In the genomic region with DNA sequence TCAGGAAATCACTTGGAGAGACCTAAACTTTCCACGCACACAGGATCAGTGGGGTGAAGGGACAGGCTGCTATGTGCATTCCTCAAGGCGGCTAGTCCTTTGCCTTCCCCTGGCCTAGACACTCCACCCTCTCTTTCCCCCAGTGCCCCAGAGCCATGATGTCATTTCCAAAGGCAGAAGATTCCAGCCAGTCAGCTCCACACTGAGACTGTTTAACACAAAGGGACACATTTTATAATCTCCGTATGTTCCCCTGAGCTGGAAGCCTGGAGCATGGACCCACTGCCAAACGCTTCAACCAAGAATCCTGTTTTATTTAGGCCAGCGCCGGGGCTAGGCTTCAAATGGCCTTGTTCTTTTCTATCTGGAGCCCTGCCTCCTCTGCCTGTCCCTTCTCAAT, we compare ENCODE assay signal across 11 mouse cellular contexts.
DNase-seq lines count a peak whose midpoint lies in the region; ATAC-seq lines count a peak whose summit lies in the region.
"Had no signal": no experiment of that assay in that cellular context is flagged by ENCODE, and none has a peak within 500 bp of the region (broad histone marks: within the 10 kb centered on the region; RNA-seq: fewer than 3 reads in every experiment).

No protein-coding gene starts in this region.

- H3K4me2 ChIP-seq in forebrain, embryonic 15.5 days (replicated peaks) = no peak overlapping the region
- no peak overlapping the region for H3K4me2 ChIP-seq in forebrain, embryonic 12.5 days
- no peak overlapping the region for H3K4me2 ChIP-seq in midbrain, embryonic 15.5 days
- no peak overlapping the region for H3K4me2 ChIP-seq in heart, embryonic 11.5 days
- H3K4me2 ChIP-seq: liver, embryonic 12.5 days; neural tube, embryonic 12.5 days had no signal

- peaks cover 8% of the 10 kb centered on the region for H3K4me1 ChIP-seq in forebrain, embryonic 15.5 days
- H3K4me1 ChIP-seq in forebrain, embryonic 12.5 days = 0 out of 2 replicates have a peak, but pooled peaks cover 10% of the 10 kb centered on the region
- H3K4me1 ChIP-seq in midbrain, embryonic 15.5 days = peaks cover 7% of the 10 kb centered on the region; the same call in 1 of the 2 replicates
- peaks cover 22% of the 10 kb centered on the region for H3K4me1 ChIP-seq in midbrain, embryonic 10.5 days
- peaks cover 3% of the 10 kb centered on the region for H3K4me1 ChIP-seq in heart, embryonic 11.5 days (ENCODE audit: control insufficient read depth, insufficient read depth, low read length)
- H3K4me1 ChIP-seq: liver, embryonic 12.5 days; neural tube, embryonic 12.5 days had no signal

- WGBS in forebrain, embryonic 15.5 days = 66% methylated on average over 6 of the region's 6 CpGs
- WGBS in forebrain, embryonic 12.5 days = 79% methylated on average over 6 of the region's 6 CpGs
- 69% methylated on average over 6 of the region's 6 CpGs for WGBS in midbrain, embryonic 15.5 days
- WGBS in midbrain, embryonic 10.5 days = 86% methylated on average over 6 of the region's 6 CpGs
- 54% methylated on average over 6 of the region's 6 CpGs for WGBS in heart, embryonic 11.5 days (ENCODE audit: insufficient replicate concordance)

- H3K36me3 ChIP-seq in forebrain, embryonic 15.5 days = no peaks in the 10 kb centered on the region
- peaks cover 13% of the 10 kb centered on the region for H3K36me3 ChIP-seq in forebrain, embryonic 12.5 days (replicated peaks)
- H3K36me3 ChIP-seq in midbrain, embryonic 15.5 days (replicated peaks) = no peaks in the 10 kb centered on the region
- peaks cover 67% of the 10 kb centered on the region for H3K36me3 ChIP-seq in midbrain, embryonic 10.5 days
- no peaks in the 10 kb centered on the region for H3K36me3 ChIP-seq in heart, embryonic 11.5 days (ENCODE audit: control insufficient read depth, insufficient read depth, low read length)
- H3K36me3 ChIP-seq: liver, embryonic 12.5 days had no signal

- H3K9me3 ChIP-seq in forebrain, embryonic 15.5 days = no peaks in the 10 kb centered on the region
- H3K9me3 ChIP-seq in forebrain, embryonic 12.5 days = no peaks in the 10 kb centered on the region
- H3K9me3 ChIP-seq in midbrain, embryonic 15.5 days = no peaks in the 10 kb centered on the region
- no peaks in the 10 kb centered on the region for H3K9me3 ChIP-seq in midbrain, embryonic 10.5 days (replicated peaks)
- H3K9me3 ChIP-seq in heart, embryonic 11.5 days (replicated peaks; ENCODE audit: control insufficient read depth, low read length) = no peaks in the 10 kb centered on the region
- H3K9me3 ChIP-seq: liver, embryonic 12.5 days; neural tube, embryonic 12.5 days had no signal

- peak overlapping the region; percentile 38; the same call in 1 of the 2 replicates for H3K27ac ChIP-seq in forebrain, embryonic 15.5 days (replicated peaks)
- no peak overlapping the region for H3K27ac ChIP-seq in forebrain, embryonic 12.5 days
- H3K27ac ChIP-seq in midbrain, embryonic 15.5 days = 0 out of 2 replicates have a peak overlapping the region, but pooled peaks have one; percentile 6
- no peak overlapping the region for H3K27ac ChIP-seq in midbrain, embryonic 10.5 days (replicated peaks)
- 0 out of 2 replicates have a peak overlapping the region, but pooled peaks have one; percentile 12 for H3K27ac ChIP-seq in heart, embryonic 11.5 days (ENCODE audit: low read depth, low read length)
- H3K27ac ChIP-seq: liver, embryonic 12.5 days; neural tube, embryonic 12.5 days had no signal

- no peak overlapping the region for H3K9ac ChIP-seq in forebrain, embryonic 15.5 days (replicated peaks)
- H3K9ac ChIP-seq in forebrain, embryonic 12.5 days = no peak overlapping the region
- no peak overlapping the region for H3K9ac ChIP-seq in midbrain, embryonic 15.5 days
- no peak overlapping the region for H3K9ac ChIP-seq in heart, embryonic 11.5 days (ENCODE audit: low read depth, low read length)
- H3K9ac ChIP-seq: liver, embryonic 12.5 days; neural tube, embryonic 12.5 days had no signal

- DNase-seq in midbrain, embryonic 10.5 days (ENCODE audit: low spot score) = no peak
- peak; percentile 38 for DNase-seq in skeletal muscle tissue, adult 2 months (ENCODE audit: low read depth, low spot score)
- DNase-seq in kidney, adult 11 months = no peak
- no peak for DNase-seq in spleen, adult 18-20 months
- DNase-seq: kidney, adult 2 months had no signal

- H3K4me3 ChIP-seq in forebrain, embryonic 15.5 days = no peak overlapping the region
- no peak overlapping the region for H3K4me3 ChIP-seq in forebrain, embryonic 12.5 days (replicated peaks)
- H3K4me3 ChIP-seq in midbrain, embryonic 15.5 days = no peak overlapping the region
- no peak overlapping the region for H3K4me3 ChIP-seq in midbrain, embryonic 10.5 days
- H3K4me3 ChIP-seq in heart, embryonic 11.5 days (ENCODE audit: low read depth, low read length) = no peak overlapping the region
- H3K4me3 ChIP-seq: liver, embryonic 12.5 days; neural tube, embryonic 12.5 days had no signal

- H3K27me3 ChIP-seq in forebrain, embryonic 15.5 days = no peaks in the 10 kb centered on the region
- H3K27me3 ChIP-seq in forebrain, embryonic 12.5 days = no peaks in the 10 kb centered on the region
- no peaks in the 10 kb centered on the region for H3K27me3 ChIP-seq in midbrain, embryonic 15.5 days (replicated peaks)
- no peaks in the 10 kb centered on the region for H3K27me3 ChIP-seq in midbrain, embryonic 10.5 days (ENCODE audit: low read depth, poor library complexity, severe bottlenecking)
- no peaks in the 10 kb centered on the region for H3K27me3 ChIP-seq in heart, embryonic 11.5 days (ENCODE audit: control insufficient read depth, insufficient read depth, low read length)
- H3K27me3 ChIP-seq: liver, embryonic 12.5 days; neural tube, embryonic 12.5 days had no signal

- no peak for ATAC-seq in forebrain, embryonic 15.5 days (replicated peaks)
- no peak for ATAC-seq in forebrain, embryonic 12.5 days (ENCODE audit: low FRiP score)
- no peak for ATAC-seq in midbrain, embryonic 15.5 days (replicated peaks)
- ATAC-seq in heart, embryonic 11.5 days (replicated peaks; ENCODE audit: insufficient number of reproducible peaks, low FRiP score, low TSS enrichment) = no peak
- ATAC-seq: liver, embryonic 12.5 days had no signal

Comparison
In these comparisons a context has a peak if more than half of its experiments do, and no peak if none do; other contexts are left out.
1. H3K27ac ChIP-seq: peak in forebrain, embryonic 15.5 days (single experiment), midbrain, embryonic 15.5 days (single experiment) and heart, embryonic 11.5 days (single experiment); none in forebrain, embryonic 12.5 days (single experiment) and midbrain, embryonic 10.5 days (single experiment).